Mouse (Mus musculus) liver, embryonic 14.5 days (tissue): ENCODE results near the gene Slc26a8.

Experiments
- CTCF ChIP-seq: IDR thresholded peaks from 2 replicates; pipeline ENCODE4 v1.5.1; 2016; ENCODE audit warnings: antibody characterized with exemption, low read depth, control low read depth
- EP300 ChIP-seq: IDR thresholded peaks from 2 replicates; pipeline ENCODE4 v1.6.1; 2016; ENCODE audit warnings: antibody characterized with exemption, low read depth

DNA sequence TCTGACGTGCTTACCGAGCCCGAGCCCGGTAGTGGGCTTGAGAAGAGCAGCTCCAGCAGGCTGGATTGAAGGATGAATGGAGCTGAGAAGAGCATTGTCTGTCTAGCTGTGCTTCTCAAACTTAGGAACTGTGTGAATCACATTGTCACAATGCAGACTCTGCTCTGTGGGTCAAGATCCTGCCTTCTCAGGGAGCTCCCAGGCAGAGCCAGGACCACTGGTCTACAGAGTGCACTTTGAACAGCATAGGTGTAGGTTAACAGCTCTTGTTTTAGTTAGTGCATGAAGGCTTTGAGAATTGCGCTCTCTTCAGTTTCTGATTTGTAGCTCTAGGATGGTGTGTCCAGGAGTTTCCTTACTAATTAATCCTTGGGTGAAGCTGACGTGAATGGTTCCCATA is 21.2 kb upstream of the Slc26a8 start:
- TF ChIP-seq CTCF (no peak), EP300 (no peak)
